Mouse (Mus musculus): ENCODE data around the gene Hoxd11. TPM values are rescaled to one million over a fixed set of nuclear protein-coding genes. Genes with fewer than 3 reads are reported as not detected.

Hoxd11 gene
- polyA plus RNA-seq, 1 experiment from 2014 or later = 56.2 TPM

- H3K4me1 ChIP-seq (ENCODE audit: control insufficient read depth, insufficient read depth, low read length) = peaks cover 68% of the 10 kb centered on the region
- H3K27ac ChIP-seq (ENCODE audit: low read depth, low read length) = peak within 1 kb of the TSS; percentile 85
- WGBS = 40% methylated on average over 5 of the region's 5 CpGs
- peaks cover 20% of the 10 kb centered on the region for H3K36me3 ChIP-seq (ENCODE audit: control insufficient read depth, insufficient read depth, low read length)
- peak within 1 kb of the TSS; percentile 56 for H3K9ac ChIP-seq (ENCODE audit: low read depth, low read length)
- ATAC-seq (ENCODE audit: low FRiP score, low TSS enrichment) = no peak
- H3K4me2 ChIP-seq (replicated peaks; ENCODE audit: low read depth, low read length) = peak within 1 kb of the TSS; percentile 68
- no peaks in the 10 kb centered on the region for H3K9me3 ChIP-seq (ENCODE audit: control insufficient read depth, low read length)
- no peaks in the 10 kb centered on the region for H3K27me3 ChIP-seq (ENCODE audit: control insufficient read depth, insufficient read depth, low read length)
- H3K4me3 ChIP-seq (ENCODE audit: low read length) = peak within 1 kb of the TSS; percentile 40
These were observed 47.2 kb downstream of the Hoxd11 start, which contains the start of gene Gm28230 for GRCm38 (mm10) chr2:74726551-74726950. Gm28230 (plus strand) TSS chr2:74726728.

- Histone ChIP-seq H3K36me3 (ENCODE audit: control insufficient read depth, insufficient read depth, low read length) (peaks cover 20% of the 10 kb centered on the region), H3K4me2 (replicated peaks; ENCODE audit: low read depth, low read length) (peak overlapping the region; percentile 68), H3K27me3 (ENCODE audit: control insufficient read depth, insufficient read depth, low read length) (no peaks in the 10 kb centered on the region), H3K9ac (ENCODE audit: low read depth, low read length) (peak overlapping the region; percentile 56), H3K27ac (ENCODE audit: low read depth, low read length) (peak overlapping the region; percentile 85), H3K4me3 (ENCODE audit: low read length) (peak overlapping the region; percentile 40), H3K9me3 (ENCODE audit: control insufficient read depth, low read length) (no peaks in the 10 kb centered on the region), H3K4me1 (ENCODE audit: control insufficient read depth, insufficient read depth, low read length) (peaks cover 67% of the 10 kb centered on the region)
- WGBS = 7% methylated on average over 43 of the region's 43 CpGs
- ATAC-seq (ENCODE audit: low FRiP score, low TSS enrichment) = peak; percentile 11; the same call in 1 of the 2 replicates
These were observed 47.7 kb downstream of the Hoxd11 start for GRCm38 (mm10) chr2:74726973-74727639.

GRCm38 (mm10) chr2:74727640-74728302 is 48.4 kb downstream of the Hoxd11 start:
- peaks cover 20% of the 10 kb centered on the region for H3K36me3 ChIP-seq (ENCODE audit: control insufficient read depth, insufficient read depth, low read length)
- peaks cover 67% of the 10 kb centered on the region for H3K4me1 ChIP-seq (ENCODE audit: control insufficient read depth, insufficient read depth, low read length)
- peak overlapping the region; percentile 68 for H3K4me2 ChIP-seq (replicated peaks; ENCODE audit: low read depth, low read length)
- ATAC-seq (ENCODE audit: low FRiP score, low TSS enrichment) = peak; percentile 59
- H3K27ac ChIP-seq (ENCODE audit: low read depth, low read length) = peak overlapping the region; percentile 85
- H3K9ac ChIP-seq (ENCODE audit: low read depth, low read length) = peak overlapping the region; percentile 56
- H3K9me3 ChIP-seq (ENCODE audit: control insufficient read depth, low read length) = no peaks in the 10 kb centered on the region
- H3K4me3 ChIP-seq (ENCODE audit: low read length) = peak overlapping the region; percentile 40
- H3K27me3 ChIP-seq (ENCODE audit: control insufficient read depth, insufficient read depth, low read length) = no peaks in the 10 kb centered on the region
- 5% methylated on average over 24 of the region's 25 CpGs for WGBS

- peaks cover 20% of the 10 kb centered on the region for H3K36me3 ChIP-seq (ENCODE audit: control insufficient read depth, insufficient read depth, low read length)
- H3K4me2 ChIP-seq (replicated peaks; ENCODE audit: low read depth, low read length) = peak overlapping the region; percentile 68
- 28% methylated on average over 13 of the region's 13 CpGs for WGBS
- H3K9me3 ChIP-seq (ENCODE audit: control insufficient read depth, low read length) = no peaks in the 10 kb centered on the region
- H3K27ac ChIP-seq (ENCODE audit: low read depth, low read length) = peak overlapping the region; percentile 85; the same call in 1 of the 2 replicates
- peak overlapping the region; percentile 40 for H3K4me3 ChIP-seq (ENCODE audit: low read length)
- ATAC-seq (ENCODE audit: low FRiP score, low TSS enrichment) = peak; percentile 28; the same call in 1 of the 2 replicates
- peak overlapping the region; percentile 56 for H3K9ac ChIP-seq (ENCODE audit: low read depth, low read length)
- peaks cover 61% of the 10 kb centered on the region for H3K4me1 ChIP-seq (ENCODE audit: control insufficient read depth, insufficient read depth, low read length)
- H3K27me3 ChIP-seq (ENCODE audit: control insufficient read depth, insufficient read depth, low read length) = no peaks in the 10 kb centered on the region
These were observed 48.9 kb downstream of the Hoxd11 start for GRCm38 (mm10) chr2:74728303-74728680.

GRCm38 (mm10) chr2:74730331-74730730 is 51.0 kb downstream of the Hoxd11 start:
- H3K9ac ChIP-seq (ENCODE audit: low read depth, low read length) = peak overlapping the region; percentile 48; the same call in 1 of the 2 replicates
- ATAC-seq (ENCODE audit: low FRiP score, low TSS enrichment) = no peak

GRCm38 (mm10) chr2:74731055-74731454 is 51.7 kb downstream of the Hoxd11 start:
- Histone ChIP-seq H3K36me3 (ENCODE audit: control insufficient read depth, insufficient read depth, low read length) (peaks cover 16% of the 10 kb centered on the region), H3K4me3 (ENCODE audit: low read length) (no peak overlapping the region; the same call in 1 of the 2 replicates), H3K4me1 (ENCODE audit: control insufficient read depth, insufficient read depth, low read length) (peaks cover 64% of the 10 kb centered on the region), H3K4me2 (replicated peaks; ENCODE audit: low read depth, low read length) (peak overlapping the region; percentile 24; the same call in 1 of the 2 replicates), H3K9me3 (ENCODE audit: control insufficient read depth, low read length) (no peaks in the 10 kb centered on the region), H3K9ac (ENCODE audit: low read depth, low read length) (peak overlapping the region; percentile 67; the same call in 1 of the 2 replicates), H3K27ac (ENCODE audit: low read depth, low read length) (no peak overlapping the region; the same call in 1 of the 2 replicates), H3K27me3 (ENCODE audit: control insufficient read depth, insufficient read depth, low read length) (peaks cover 2% of the 10 kb centered on the region; the same call in 1 of the 2 replicates)
- no peak for ATAC-seq (ENCODE audit: low FRiP score, low TSS enrichment)

More at GRCm38 (mm10) chr2:74730331-74730730, 51.0 kb downstream of the Hoxd11 start:
- Histone ChIP-seq H3K4me3 (ENCODE audit: low read length) (peak overlapping the region; percentile 10; the same call in 1 of the 2 replicates), H3K4me1 (ENCODE audit: control insufficient read depth, insufficient read depth, low read length) (peaks cover 61% of the 10 kb centered on the region), H3K27ac (ENCODE audit: low read depth, low read length) (no peak overlapping the region; the same call in 1 of the 2 replicates), H3K4me2 (replicated peaks; ENCODE audit: low read depth, low read length) (peak overlapping the region; percentile 24), H3K9me3 (ENCODE audit: control insufficient read depth, low read length) (no peaks in the 10 kb centered on the region), H3K36me3 (ENCODE audit: control insufficient read depth, insufficient read depth, low read length) (peaks cover 20% of the 10 kb centered on the region), H3K27me3 (ENCODE audit: control insufficient read depth, insufficient read depth, low read length) (peaks cover 2% of the 10 kb centered on the region; the same call in 1 of the 2 replicates)
- WGBS = 27% methylated on average over 8 of the region's 8 CpGs

GRCm38 (mm10) chr2:74731799-74732512 is 52.6 kb downstream of the Hoxd11 start:
- ATAC-seq (ENCODE audit: low FRiP score, low TSS enrichment) = no peak
- H3K4me2 ChIP-seq (replicated peaks; ENCODE audit: low read depth, low read length) = peak overlapping the region; percentile 74
- H3K4me1 ChIP-seq (ENCODE audit: control insufficient read depth, insufficient read depth, low read length) = peaks cover 63% of the 10 kb centered on the region
- H3K9ac ChIP-seq (ENCODE audit: low read depth, low read length) = peak overlapping the region; percentile 67
- WGBS = 19% methylated on average over 9 of the region's 9 CpGs
- peaks cover 2% of the 10 kb centered on the region; the same call in 1 of the 2 replicates for H3K27me3 ChIP-seq (ENCODE audit: control insufficient read depth, insufficient read depth, low read length)
- H3K36me3 ChIP-seq (ENCODE audit: control insufficient read depth, insufficient read depth, low read length) = peaks cover 15% of the 10 kb centered on the region
- no peaks in the 10 kb centered on the region for H3K9me3 ChIP-seq (ENCODE audit: control insufficient read depth, low read length)
- H3K4me3 ChIP-seq (ENCODE audit: low read length) = peak overlapping the region; percentile 41
- H3K27ac ChIP-seq (ENCODE audit: low read depth, low read length) = peak overlapping the region; percentile 88

GRCm38 (mm10) chr2:74732513-74733316 is 53.4 kb downstream of the Hoxd11 start:
- ATAC-seq (ENCODE audit: low FRiP score, low TSS enrichment) = no peak
- peaks cover 12% of the 10 kb centered on the region for H3K36me3 ChIP-seq (ENCODE audit: control insufficient read depth, insufficient read depth, low read length)
- 1% methylated on average over 52 of the region's 52 CpGs for WGBS
- peak overlapping the region; percentile 41 for H3K4me3 ChIP-seq (ENCODE audit: low read length)
- H3K27ac ChIP-seq (ENCODE audit: low read depth, low read length) = peak overlapping the region; percentile 88
- peak overlapping the region; percentile 74 for H3K4me2 ChIP-seq (replicated peaks; ENCODE audit: low read depth, low read length)
- H3K4me1 ChIP-seq (ENCODE audit: control insufficient read depth, insufficient read depth, low read length) = peaks cover 59% of the 10 kb centered on the region
- peaks cover 2% of the 10 kb centered on the region; the same call in 1 of the 2 replicates for H3K27me3 ChIP-seq (ENCODE audit: control insufficient read depth, insufficient read depth, low read length)
- H3K9me3 ChIP-seq (ENCODE audit: control insufficient read depth, low read length) = no peaks in the 10 kb centered on the region
- H3K9ac ChIP-seq (ENCODE audit: low read depth, low read length) = peak overlapping the region; percentile 67

Data from kidney, embryonic 14.5 days (tissue).